Mouse (Mus musculus): ENCODE data around the gene Reg3a. TPM values are rescaled to one million over a fixed set of nuclear protein-coding genes. Genes with fewer than 3 reads are reported as not detected.

Gene Reg3a
- total RNA-seq (2023): not detected in 4 replicates

DNA sequence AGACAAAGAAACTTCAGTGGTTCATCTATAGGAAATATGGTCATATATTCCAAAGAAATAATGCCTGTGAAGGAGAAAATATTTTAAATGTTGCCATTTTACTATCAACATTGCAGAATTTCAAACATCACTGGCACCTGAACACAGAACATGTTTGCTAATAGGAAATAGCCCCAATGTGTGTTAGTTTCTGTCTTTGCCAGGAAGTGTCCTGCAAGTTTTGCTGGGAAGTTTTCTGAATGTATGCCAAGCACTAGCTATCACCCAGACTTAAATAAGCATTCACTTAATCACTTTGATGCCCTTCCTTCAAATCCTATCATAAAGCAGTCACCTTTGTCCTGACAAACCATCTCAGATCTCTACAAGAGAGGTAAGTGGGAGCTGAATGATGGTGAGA lies at the start of gene Reg3a:
Reg3a (plus strand) TSS at position 301 of the 400 bp plus-strand sequence.

DNA sequence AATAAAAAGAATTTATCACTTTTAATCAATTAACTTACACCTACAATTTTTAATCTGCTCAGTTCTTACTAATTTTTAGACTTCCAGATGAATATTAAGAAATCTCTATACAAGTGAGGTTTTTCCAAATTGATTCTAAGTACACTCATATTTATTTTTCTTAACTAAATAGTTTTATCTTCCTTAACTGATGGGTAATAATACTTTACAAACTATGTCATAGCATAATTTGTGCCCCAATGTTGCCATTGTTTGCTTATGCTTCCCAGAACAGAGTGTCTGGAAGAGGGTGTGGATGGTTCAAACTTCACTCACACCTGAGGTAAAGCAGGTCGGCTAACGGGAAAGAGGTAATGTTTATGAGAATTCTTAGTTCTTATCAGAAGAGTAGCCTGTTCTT lies 10.2 kb upstream of the Reg3a start, which contains the start of gene Reg3b:
Reg3b (plus strand) TSS at position 301 of the 400 bp plus-strand sequence.

GRCm38 (mm10) chr6:78378765-78379164 lies 1.7 kb upstream of the Reg3a start, which contains the start of gene Reg3d:
TSS of gene Reg3d (minus strand) at chr6:78378865.

DNA sequence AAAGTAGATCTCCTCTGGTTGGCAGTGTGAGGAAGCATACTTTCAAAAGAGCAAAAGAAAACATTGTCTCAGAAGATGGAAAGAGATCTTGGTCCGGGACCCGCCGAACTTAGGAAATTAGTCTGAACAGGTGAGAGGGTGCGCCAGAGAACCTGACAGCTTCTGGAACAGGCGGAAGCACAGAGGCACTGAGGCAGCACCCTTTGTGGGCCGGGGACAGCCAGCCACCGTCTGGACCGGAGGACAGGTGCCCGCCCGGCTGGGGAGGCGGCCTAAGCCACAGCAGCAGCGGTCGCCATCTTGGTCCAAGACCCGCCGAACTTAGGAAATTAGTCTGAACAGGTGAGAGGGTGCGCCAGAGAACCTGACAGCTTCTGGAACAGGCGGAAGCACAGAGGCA lies 14.8 kb downstream of the Reg3a start, which contains the start of gene Reg2:
Reg2 (plus strand) TSS at position 301 of the 400 bp plus-strand sequence.

DNA sequence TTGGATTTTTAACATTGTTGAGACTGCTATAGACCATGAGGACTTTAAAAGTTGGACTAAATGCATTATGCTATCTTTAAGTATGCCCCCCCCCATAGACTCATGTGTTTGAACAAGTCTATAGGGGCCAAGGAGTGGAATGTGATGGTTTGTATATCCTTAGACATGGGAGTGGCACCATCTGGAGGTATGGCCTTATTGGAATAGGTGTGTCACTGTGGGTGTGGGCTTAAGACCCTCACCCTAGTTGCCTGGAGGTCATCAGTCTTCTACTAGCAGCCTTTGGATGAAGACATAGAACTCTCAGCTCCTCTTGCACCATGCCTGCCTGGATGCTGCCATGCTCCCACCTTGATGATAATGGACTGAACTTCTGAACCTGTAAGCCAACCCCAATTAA lies 41.9 kb downstream of the Reg3a start, which contains the start of gene Reg1:
Reg1 (plus strand) TSS at position 301 of the 400 bp plus-strand sequence.

Other genes with a start within 250 kb of the Reg3a start
- gene Reg3b, start 10.1 kb upstream of the Reg3a start, total RNA-seq (2023): not detected in 4 replicates
- gene Reg3d, start 1.8 kb upstream of the Reg3a start, total RNA-seq (2023): not detected in 4 replicates
- gene Reg2, start 14.9 kb downstream of the Reg3a start, total RNA-seq (2023): not detected in 4 replicates
- not detected in 4 replicates for gene Reg1, start 42.0 kb downstream of the Reg3a start, total RNA-seq (2023)
- not detected in 4 replicates for gene Reg3g, start 88.2 kb downstream of the Reg3a start, total RNA-seq (2023)

Measured in B cell, adult 62 days (primary cell).